Mouse (Mus musculus) ES-E14 (cell line): ENCODE results near the gene Lmx1a. TPM values are rescaled to one million over a fixed set of nuclear protein-coding genes. Genes with fewer than 3 reads are reported as not detected.

Experiments used
- DNase-seq: peaks from one replicate; pipeline ENCODE4 v3.0.0-alpha.2; 2013; ENCODE audit warnings: low read depth, low spot score
- H3K27ac ChIP-seq: 2 replicates; pipeline ENCODE4 v1.5.1; 2012; ENCODE audit warnings: low read depth, mild to moderate bottlenecking, low read length, moderate library complexity, mixed read lengths; ENCODE audit not compliant: poor library complexity, insufficient read depth, severe bottlenecking
- H3K36me3 ChIP-seq: 2 replicates; pipeline ENCODE4 v1.6.1; 2012; ENCODE audit warnings: mild to moderate bottlenecking, low read length, moderate library complexity, mixed read lengths; ENCODE audit not compliant: control insufficient read depth, poor library complexity, insufficient read depth, severe bottlenecking
- H3K4me1 ChIP-seq, 2 experiments: fragments of 150-350 bp in 1 of 2; sonication (generic) in 1 of 2; 2 replicates each; pipeline ENCODE4 v1.6.1; 2012; ENCODE audit warnings: low read length in 2 of 2, mild to moderate bottlenecking in 1 of 2, mixed read lengths in 1 of 2; ENCODE audit not compliant: control insufficient read depth in 2 of 2, insufficient read depth in 2 of 2, poor library complexity in 1 of 2
- H3K4me3 ChIP-seq, 2 experiments: fragments of 150-350 bp in 1 of 2; sonication (generic) in 1 of 2; 2 replicates each; pipeline ENCODE4 v1.5.1; 2012; ENCODE audit warnings: low read length in 2 of 2, low read depth in 1 of 2, mild to moderate bottlenecking in 1 of 2, mixed read lengths in 1 of 2; ENCODE audit not compliant: insufficient read depth in 1 of 2, poor library complexity in 1 of 2, severe bottlenecking in 1 of 2
- H3K9ac ChIP-seq: 2 replicates; pipeline ENCODE4 v1.6.1; 2012; ENCODE audit warnings: low read depth, mild to moderate bottlenecking, low read length, mixed read lengths; ENCODE audit not compliant: poor library complexity, insufficient read depth, severe bottlenecking
- H3K9me3 ChIP-seq: fragments of 150-350 bp; sonication (generic); 2 replicates; pipeline ENCODE4 v1.6.1; 2012; ENCODE audit warnings: low read depth, mild to moderate bottlenecking, low read length; ENCODE audit not compliant: control insufficient read depth, insufficient read depth
- CHD2 ChIP-seq: IDR thresholded peaks from 2 replicates; pipeline ENCODE4 v1.6.1; 2014; ENCODE audit warnings: mild to moderate bottlenecking, low read depth, low read length, inconsistent platforms
- HCFC1 ChIP-seq: IDR thresholded peaks from 2 replicates; pipeline ENCODE4 v1.6.1; 2012; ENCODE audit warnings: low read length, inconsistent platforms, borderline replicate concordance; ENCODE audit not compliant: insufficient read depth
- MAFK ChIP-seq: IDR thresholded peaks from 2 replicates; pipeline ENCODE4 v1.6.1; 2014; ENCODE audit warnings: mild to moderate bottlenecking, low read depth, low read length, inconsistent platforms; ENCODE audit not compliant: insufficient read depth
- ZC3H11A ChIP-seq: IDR thresholded peaks from 2 replicates; pipeline ENCODE4 v1.6.1; 2012; ENCODE audit warnings: low read depth, mild to moderate bottlenecking, inconsistent platforms, low read length, borderline replicate concordance
- ZNF384 ChIP-seq: IDR thresholded peaks from 2 replicates; pipeline ENCODE4 v1.6.1; 2012; ENCODE audit warnings: low read depth, low read length, inconsistent platforms
- in situ Hi-C, 2 experiments: fragments of 600-800 bp; cut with MboI; formaldehyde crosslinking; loops; one replicate each; pipeline ENCODE4 v1.15.1; 2025; ENCODE audit warnings: low sequenced_read_pairs in 2 of 2, inconsistent platforms in 1 of 2; ENCODE audit not compliant: unreplicated experiment in 2 of 2
- total RNA-seq: library from RNA; depleted of rRNA; stranded (reverse); fragments of 300-350 nt; gene quantifications from 2 replicates; pipeline ENCODE4 v1.2.3, GENCODE M21; 2012

Gene Lmx1a
- total RNA-seq, 1 experiment: 1.4 TPM

GRCm38 (mm10) chr1:167692683-167693045 lies 3.6 kb downstream of the Lmx1a start:
- Histone ChIP-seq H3K9me3 (no peaks in the 10 kb centered on the region), H3K4me3 (no peak overlapping the region), H3K27ac (no peak overlapping the region), H3K9ac (no peak overlapping the region), H3K36me3 (no peaks in the 10 kb centered on the region), H3K4me1 (peaks cover 0 to 4% of the 10 kb centered on the region in 2 experiments; a peak in 1 of 4 replicates)
- in situ Hi-C loops: loop anchor here in 1 of 2 experiments (10.0 kb wide), 1 partner anchor 202 kb away; no protein-coding TSS in a partner anchor
- TF ChIP-seq HCFC1 (no peak), CHD2 (no peak), MAFK (no peak), ZC3H11A (no peak), ZNF384 (no peak)
- DNase-seq: no peak

GRCm38 (mm10) chr1:167693499-167694240 lies 4.6 kb downstream of the Lmx1a start:
- no peak for DNase-seq
- in situ Hi-C loops: loop anchor here in 1 of 2 experiments (10.0 kb wide), 1 partner anchor 201 kb away; no protein-coding TSS in a partner anchor
- Histone ChIP-seq H3K9me3 (no peaks in the 10 kb centered on the region), H3K27ac (no peak overlapping the region), H3K4me1 (peaks cover 0 to 4% of the 10 kb centered on the region in 2 experiments; a peak in 1 of 4 replicates), H3K36me3 (no peaks in the 10 kb centered on the region), H3K9ac (no peak overlapping the region), H3K4me3 (no peak overlapping the region)
- TF ChIP-seq CHD2 (no peak), ZNF384 (no peak), ZC3H11A (no peak)

- no peak for TF ChIP-seq ZC3H11A
- TF ChIP-seq HCFC1: no peak
- no peak for TF ChIP-seq CHD2
- TF ChIP-seq ZNF384: no peak
- no peak for TF ChIP-seq MAFK
- H3K27ac ChIP-seq: no peak overlapping the region
- H3K9ac ChIP-seq: no peak overlapping the region
- H3K4me3 ChIP-seq: no peak overlapping the region
- H3K36me3 ChIP-seq: no peaks in the 10 kb centered on the region
- in situ Hi-C loops: loop anchor here in 1 of 2 experiments (10.0 kb wide), 1 partner anchor 200 kb away; no protein-coding TSS in a partner anchor
- DNase-seq: no peak
- H3K9me3 ChIP-seq: no peaks in the 10 kb centered on the region
- H3K4me1 ChIP-seq: peaks cover 0 to 2% of the 10 kb centered on the region in 2 experiments; a peak in 1 of 4 replicates
Measured at GRCm38 (mm10) chr1:167694731-167695130, 5.7 kb downstream of the Lmx1a start.

GRCm38 (mm10) chr1:167695910-167696459 lies 6.9 kb downstream of the Lmx1a start:
- no peaks in the 10 kb centered on the region for H3K36me3 ChIP-seq
- H3K4me1 ChIP-seq: peaks cover 0 to 2% of the 10 kb centered on the region in 2 experiments; a peak in 1 of 4 replicates
- H3K9ac ChIP-seq: no peak overlapping the region
- in situ Hi-C loops: loop anchor here in 1 of 2 experiments (10.0 kb wide), 1 partner anchor 199 kb away; no protein-coding TSS in a partner anchor
- H3K4me3 ChIP-seq: no peak overlapping the region
- TF ChIP-seq HCFC1: no peak
- no peak for TF ChIP-seq MAFK
- TF ChIP-seq CHD2: no peak
- no peak for TF ChIP-seq ZNF384
- no peak for TF ChIP-seq ZC3H11A
- DNase-seq: no peak
- H3K27ac ChIP-seq: no peak overlapping the region
- H3K9me3 ChIP-seq: no peaks in the 10 kb centered on the region
